In genomic region chr5:65019823-65020222, GRCm38 (mm10) we compare ENCODE assay signal across 8 mouse cellular contexts. TPM values are rescaled to one million over a fixed set of nuclear protein-coding genes. Genes with fewer than 3 reads are reported as not detected.
DNase-seq lines count a peak whose midpoint lies in the region; ATAC-seq and TF ChIP-seq lines count a peak whose summit lies in the region.

No protein-coding gene starts in this region.

- no peaks in the 10 kb centered on the region for H3K36me3 ChIP-seq in ES-E14 (ENCODE audit: control insufficient read depth, insufficient read depth, low read length, poor library complexity, severe bottlenecking)
- no peaks in the 10 kb centered on the region for H3K36me3 ChIP-seq in hindbrain, embryonic 15.5 days

- peak; percentile 93 for ATAC-seq in cerebellum, adult (ENCODE audit: insufficient number of reproducible peaks, low FRiP score, low TSS enrichment)
- ATAC-seq in hindbrain, embryonic 15.5 days (ENCODE audit: low FRiP score, low read depth): peak; percentile 84

- peak; percentile 13 to 21 for DNase-seq in left cerebral cortex, postnatal 14 days (ENCODE audit: low spot score in 2 of 2)
- no peak for DNase-seq in left cerebral cortex, adult 11 months (ENCODE audit: low spot score)
- DNase-seq in ES-E14 (ENCODE audit: low read depth, low spot score): peak; percentile 19
- peak; percentile 62 for DNase-seq in lung, postnatal 10 days
- no peak for DNase-seq in embryo, embryonic 11 days
- DNase-seq in heart, postnatal 36 days: no peak

- no peaks in the 10 kb centered on the region for H3K27me3 ChIP-seq in hindbrain, embryonic 15.5 days

- no peak overlapping the region; the same call in 1 of the 2 replicates for H3K27ac ChIP-seq in ES-E14 (ENCODE audit: insufficient read depth, low read depth, low read length, poor library complexity, severe bottlenecking)
- peak overlapping the region; percentile 65 for H3K27ac ChIP-seq in hindbrain, embryonic 15.5 days (replicated peaks)

- in situ Hi-C loops in ES-E14 (cut with MboI; ENCODE audit: low sequenced_read_pairs in 2 of 2, unreplicated experiment in 2 of 2): no loop called here

- no peak overlapping the region for H3K9ac ChIP-seq in ES-E14 (ENCODE audit: insufficient read depth, low read depth, low read length, poor library complexity, severe bottlenecking)
- no peak overlapping the region for H3K9ac ChIP-seq in hindbrain, embryonic 15.5 days

- H3K4me3 ChIP-seq in ES-E14 (ENCODE audit: insufficient read depth in 1 of 2, low read depth in 1 of 2, low read length in 2 of 2, poor library complexity in 1 of 2, severe bottlenecking in 1 of 2): peak overlapping the region in 1 of 2 experiments; percentile 42; a peak in 1 of 4 replicates
- H3K4me3 ChIP-seq in hindbrain, embryonic 15.5 days: no peak overlapping the region

- H3K4me2 ChIP-seq in hindbrain, embryonic 15.5 days: no peak overlapping the region; the same call in 1 of the 2 replicates

- no peaks in the 10 kb centered on the region for H3K9me3 ChIP-seq in ES-E14 (ENCODE audit: control insufficient read depth, insufficient read depth, low read depth, low read length)
- H3K9me3 ChIP-seq in hindbrain, embryonic 15.5 days: no peaks in the 10 kb centered on the region

- peaks cover 0 to 7% of the 10 kb centered on the region in 2 experiments; a peak in 2 of 4 replicates for H3K4me1 ChIP-seq in ES-E14 (ENCODE audit: control insufficient read depth in 2 of 2, insufficient read depth in 2 of 2, low read length in 2 of 2, poor library complexity in 1 of 2)
- peaks cover 12% of the 10 kb centered on the region for H3K4me1 ChIP-seq in hindbrain, embryonic 15.5 days (replicated peaks)

- intact Hi-C loops in left cerebral cortex, postnatal 14 days (cut with DNase I): loop anchor here (5.0 kb wide), 1 partner anchor 112 kb away; no protein-coding TSS in a partner anchor
- intact Hi-C loops in heart, postnatal 36 days (cut with DNase I): no loop called here

- WGBS in hindbrain, embryonic 15.5 days: 34% methylated on average over 7 of the region's 7 CpGs

TF ChIP-seq in ES-E14, 5 proteins besides CTCF, POLR2A, EP300 and RAD21:
- TF ChIP-seq HCFC1 (IDR thresholded peaks at IDR 0.05; ENCODE audit: borderline replicate concordance, insufficient read depth, low read length): no peak
- TF ChIP-seq ZNF384 (IDR thresholded peaks at IDR 0.05; ENCODE audit: low read depth, low read length): no peak
- no peak for TF ChIP-seq CHD2 (IDR thresholded peaks at IDR 0.05; ENCODE audit: low read depth, low read length)
- no peak for TF ChIP-seq ZC3H11A (IDR thresholded peaks at IDR 0.05; ENCODE audit: borderline replicate concordance, low read depth, low read length)
- no peak for TF ChIP-seq MAFK (IDR thresholded peaks at IDR 0.05; ENCODE audit: insufficient read depth, low read depth, low read length)

RNA-seq across cellular contexts. Expression of gene Fam114a1, which starts 50.0 kb away (rescaled TPM):
- 1 to 10 TPM; 4.8 to 5.9 TPM for total RNA-seq in left cerebral cortex, postnatal 14 days (2021)
- total RNA-seq in ES-E14 (2012; rRNA removed): 3.5 and 6.5 TPM in 2 replicates
- polyA plus RNA-seq in hindbrain, embryonic 15.5 days (2015; fragmentation: Nextera tagmentation; extraction: Ambion mirVana): 9.1 and 9.2 TPM in 2 replicates
- total RNA-seq in heart, postnatal 36 days (2021): 10 to 100 TPM; 16.4 to 16.8 TPM

RNA-seq across cellular contexts. Expression of gene Tlr6, which starts 59.9 kb away (rescaled TPM):
- 1 to 10 TPM in 1 of 2 experiments, under 1 TPM in 1; 0.70 to 1.8 TPM for total RNA-seq in left cerebral cortex, postnatal 14 days (2021)
- 0.13 and 0.16 TPM in 2 replicates for total RNA-seq in ES-E14 (2012; rRNA removed)
- polyA plus RNA-seq in hindbrain, embryonic 15.5 days (2015; fragmentation: Nextera tagmentation; extraction: Ambion mirVana): 0.19 and 0.33 TPM in 2 replicates
- under 1 TPM; 0.94 to 0.98 TPM for total RNA-seq in heart, postnatal 36 days (2021)

Comparison
In these comparisons a context has a peak if more than half of its experiments do, and no peak if none do; other contexts are left out.
1. DNase-seq: peak in left cerebral cortex, postnatal 14 days (2 of 2), ES-E14 (single experiment) and lung, postnatal 10 days (single experiment); none in left cerebral cortex, adult 11 months (single experiment), embryo, embryonic 11 days (single experiment) and heart, postnatal 36 days (0 of 2).